Mouse (Mus musculus) kidney, embryonic 15.5 days (tissue): ENCODE measurements around the gene Dapk1. TPM values are rescaled to one million over a fixed set of nuclear protein-coding genes. Genes with fewer than 3 reads are reported as not detected.

Experiments
- ATAC-seq: fragments of 200-750 bp; cut with Nextera tagmentation; replicated peaks from 2 replicates; pipeline ENCODE4 v1.8.0; 2017; ENCODE audit warnings: moderate TSS enrichment; ENCODE audit not compliant: low FRiP score
- H3K27ac ChIP-seq: fragments of 300-500 bp; sonication (generic); 2 replicates; pipeline ENCODE4 v1.5.1; 2015; ENCODE audit warnings: mild to moderate bottlenecking, inconsistent platforms
- H3K27me3 ChIP-seq: fragments of 300-500 bp; sonication (generic); 2 replicates; pipeline ENCODE4 v1.6.1; 2015; ENCODE audit warnings: inconsistent platforms
- H3K36me3 ChIP-seq: fragments of 300-500 bp; sonication (generic); 2 replicates; pipeline ENCODE4 v1.6.1; 2015; ENCODE audit warnings: inconsistent platforms
- H3K4me1 ChIP-seq: fragments of 300-500 bp; sonication (generic); 2 replicates; pipeline ENCODE4 v1.6.1; 2015; ENCODE audit warnings: inconsistent platforms
- H3K4me2 ChIP-seq: fragments of 300-500 bp; sonication (generic); 2 replicates; pipeline ENCODE4 v1.6.1; 2015; ENCODE audit warnings: moderate library complexity, mild to moderate bottlenecking, inconsistent platforms
- H3K4me3 ChIP-seq: fragments of 300-500 bp; sonication (generic); replicated peaks from 2 replicates; pipeline ENCODE4 v1.5.1; 2015; ENCODE audit warnings: mild to moderate bottlenecking, inconsistent platforms
- H3K9ac ChIP-seq: fragments of 300-500 bp; sonication (generic); 2 replicates; pipeline ENCODE4 v1.6.1; 2015; ENCODE audit warnings: mild to moderate bottlenecking, inconsistent platforms
- H3K9me3 ChIP-seq: fragments of 300-500 bp; sonication (generic); replicated peaks from 2 replicates; pipeline ENCODE4 v1.6.1; 2016; ENCODE audit warnings: inconsistent platforms
- WGBS: fragments of 180-500 bp; shearing (Covaris S2); methylation state at CpG from one replicate; pipeline ENCODE4 v1.1.7; 2015; ENCODE audit warnings: mixed read lengths; 5-methylcytosine and 5-hydroxymethylcytosine counted together
- polyA plus RNA-seq: library from polyadenylated mRNA; unstranded; fragments of >200 nt; fragmentation: Nextera tagmentation; extraction: Ambion mirVana; gene quantifications from 2 replicates; pipeline ENCODE4 v1.2.1, GENCODE M21; 2015

The Dapk1 gene
- polyA plus RNA-seq, 1 experiment from 2014 or later, result 26.0 TPM

DNA sequence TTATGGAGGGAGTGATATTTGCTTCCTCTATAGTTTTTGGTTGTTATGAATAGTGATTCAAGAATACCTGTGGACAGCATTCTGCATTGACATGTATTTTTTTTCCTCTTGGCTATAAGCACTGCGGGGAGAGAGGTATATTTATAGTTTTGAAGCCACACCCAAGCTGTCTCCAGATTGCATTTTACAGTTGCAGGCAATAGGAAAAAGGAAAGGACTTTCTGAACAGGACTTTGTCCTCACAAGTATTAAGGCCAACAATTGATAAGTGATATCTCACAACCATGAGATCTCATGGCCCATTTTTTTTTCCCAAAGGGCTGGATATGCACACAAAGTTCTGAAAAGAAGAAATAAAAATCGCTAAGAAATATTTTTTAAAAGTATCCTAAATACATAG, 207.9 kb downstream of the Dapk1 start:
- Histone ChIP-seq H3K4me1 (no peaks in the 10 kb centered on the region), H3K4me2 (no peak overlapping the region), H3K27ac (no peak overlapping the region), H3K36me3 (no peaks in the 10 kb centered on the region), H3K9me3 (no peaks in the 10 kb centered on the region), H3K9ac (no peak overlapping the region), H3K4me3 (no peak overlapping the region), H3K27me3 (no peaks in the 10 kb centered on the region)
- ATAC-seq, result no peak
- 72% methylated on average over 2 of the region's 2 CpGs for WGBS

DNA sequence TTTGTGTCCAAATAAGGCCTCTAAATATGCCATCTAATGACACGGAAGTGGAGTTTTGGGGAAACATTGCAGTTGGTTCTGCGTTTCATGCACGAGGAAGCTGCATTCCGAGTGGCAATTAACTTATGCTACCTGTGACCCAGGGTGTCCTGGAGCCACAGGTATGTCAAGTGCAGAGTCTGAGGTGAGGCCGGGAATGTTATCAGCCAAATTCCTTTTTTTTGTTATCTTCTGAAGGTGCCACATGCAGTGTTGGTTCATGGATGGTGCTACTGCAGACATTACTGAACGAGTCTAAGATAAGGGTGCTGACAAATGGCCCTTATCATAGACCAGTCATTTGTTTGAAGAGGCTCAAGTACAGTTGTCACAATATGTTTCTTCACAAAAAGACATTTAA, 211.0 kb downstream of the Dapk1 start:
- Histone ChIP-seq H3K4me1 (no peaks in the 10 kb centered on the region), H3K9me3 (no peaks in the 10 kb centered on the region), H3K4me3 (no peak overlapping the region), H3K27ac (no peak overlapping the region), H3K36me3 (no peaks in the 10 kb centered on the region), H3K4me2 (no peak overlapping the region), H3K27me3 (no peaks in the 10 kb centered on the region), H3K9ac (no peak overlapping the region)
- 86% methylated on average over 6 of the region's 6 CpGs for WGBS
- ATAC-seq, result no peak

Other genes with a start within 250 kb of the Dapk1 start
- gene BC051665, start 184.4 kb downstream of the Dapk1 start, polyA plus RNA-seq, result not detected in 2 replicates
- not detected in 2 replicates for gene Ctsll3, start 200.9 kb downstream of the Dapk1 start, polyA plus RNA-seq